Mouse (Mus musculus) liver, embryonic 15.5 days (tissue): ENCODE data around the gene Ssh2. TPM values are rescaled to one million over a fixed set of nuclear protein-coding genes. Genes with fewer than 3 reads are reported as not detected.
"Not testable (repeated sequence)": the region's sequence is repeated elsewhere in the genome, so short reads cannot be mapped to it uniquely, and the experiment has no call there.

ENCODE experiments used
- ATAC-seq: fragments of 200-750 bp; cut with Nextera tagmentation; 2 replicates; pipeline ENCODE4 v1.8.0; 2017; ENCODE audit warnings: moderate number of reproducible peaks, mild to moderate bottlenecking, moderate library complexity; ENCODE audit not compliant: insufficient read depth
- H3K27ac ChIP-seq: fragments of 300-500 bp; sonication (generic); replicated peaks from 2 replicates; pipeline ENCODE4 v1.5.1; 2015; ENCODE audit warnings: mild to moderate bottlenecking, inconsistent platforms
- H3K27me3 ChIP-seq: fragments of 300-500 bp; sonication (generic); 2 replicates; pipeline ENCODE4 v1.6.1; 2015; ENCODE audit warnings: mild to moderate bottlenecking, inconsistent platforms
- H3K36me3 ChIP-seq: fragments of 300-500 bp; sonication (generic); replicated peaks from 2 replicates; pipeline ENCODE4 v1.6.1; 2015; ENCODE audit warnings: moderate library complexity, mild to moderate bottlenecking, inconsistent platforms
- H3K4me1 ChIP-seq: fragments of 300-500 bp; sonication (generic); replicated peaks from 2 replicates; pipeline ENCODE4 v1.6.1; 2015; ENCODE audit warnings: inconsistent platforms
- H3K4me2 ChIP-seq: fragments of 300-500 bp; sonication (generic); 2 replicates; pipeline ENCODE4 v1.6.1; 2015; ENCODE audit warnings: moderate library complexity, mild to moderate bottlenecking, inconsistent platforms
- H3K4me3 ChIP-seq: fragments of 300-500 bp; sonication (generic); replicated peaks from 2 replicates; pipeline ENCODE4 v1.5.1; 2015; ENCODE audit warnings: mild to moderate bottlenecking, inconsistent platforms
- H3K9ac ChIP-seq: fragments of 300-500 bp; sonication (generic); 2 replicates; pipeline ENCODE4 v1.6.1; 2015; ENCODE audit warnings: moderate library complexity, mild to moderate bottlenecking, inconsistent platforms
- H3K9me3 ChIP-seq: fragments of 300-500 bp; sonication (generic); replicated peaks from 2 replicates; pipeline ENCODE4 v1.6.1; 2016; ENCODE audit warnings: inconsistent platforms
- WGBS: fragments of 180-500 bp; shearing (Covaris S2); methylation state at CpG from one replicate; pipeline ENCODE4 v1.1.7; 2015; ENCODE audit warnings: mixed read lengths; ENCODE audit not compliant: insufficient replicate concordance; 5-methylcytosine and 5-hydroxymethylcytosine counted together
- polyA plus RNA-seq: library from polyadenylated mRNA; unstranded; fragments of >200 nt; fragmentation: Nextera tagmentation; extraction: Ambion mirVana; gene quantifications from 2 replicates; pipeline ENCODE4 v1.2.1, GENCODE M21; 2015

Gene Ssh2
- polyA plus RNA-seq, 1 experiment from 2014 or later: 3.9 TPM

GRCm38 (mm10) chr11:77280219-77280618 is 64.1 kb downstream of the Ssh2 start:
- ATAC-seq: no peak
- no peak overlapping the region for H3K4me2 ChIP-seq
- WGBS: 71% methylated on average over 1 of the region's 1 CpGs

GRCm38 (mm10) chr11:77291447-77291846 is 75.4 kb downstream of the Ssh2 start:
- no peak for ATAC-seq
- Histone ChIP-seq H3K9ac (no peak overlapping the region), H3K4me2 (no peak overlapping the region), H3K9me3 (no peaks in the 10 kb centered on the region), H3K4me3 (no peak overlapping the region), H3K36me3 (no peaks in the 10 kb centered on the region), H3K27me3 (no peaks in the 10 kb centered on the region), H3K4me1 (no peaks in the 10 kb centered on the region), H3K27ac (no peak overlapping the region)
- 65% methylated on average over 4 of the region's 4 CpGs for WGBS

More at GRCm38 (mm10) chr11:77280219-77280618, 64.1 kb downstream of the Ssh2 start:
- H3K4me3 ChIP-seq: no peak overlapping the region
- no peaks in the 10 kb centered on the region for H3K9me3 ChIP-seq
- H3K27me3 ChIP-seq: no peaks in the 10 kb centered on the region
- H3K36me3 ChIP-seq: no peaks in the 10 kb centered on the region
- no peak overlapping the region for H3K27ac ChIP-seq
- no peak overlapping the region for H3K9ac ChIP-seq
- H3K4me1 ChIP-seq: no peaks in the 10 kb centered on the region

- H3K9me3 ChIP-seq: not testable (repeated sequence)
- 80% methylated on average over 11 of the region's 11 CpGs for WGBS
These were observed 77.6 kb downstream of the Ssh2 start for GRCm38 (mm10) chr11:77293673-77294072.

GRCm38 (mm10) chr11:77297246-77297645 is 81.2 kb downstream of the Ssh2 start:
- H3K4me1 ChIP-seq: no peaks in the 10 kb centered on the region
- H3K9ac ChIP-seq: no peak overlapping the region
- no peak for ATAC-seq
- no peaks in the 10 kb centered on the region for H3K27me3 ChIP-seq
- H3K9me3 ChIP-seq: no peaks in the 10 kb centered on the region
- 66% methylated on average over 1 of the region's 1 CpGs for WGBS
- H3K4me2 ChIP-seq: no peak overlapping the region
- no peak overlapping the region for H3K4me3 ChIP-seq
- no peaks in the 10 kb centered on the region for H3K36me3 ChIP-seq
- no peak overlapping the region for H3K27ac ChIP-seq

More at GRCm38 (mm10) chr11:77293673-77294072, 77.6 kb downstream of the Ssh2 start:
- not testable (repeated sequence) for H3K9ac ChIP-seq, ATAC-seq, H3K4me3 ChIP-seq, H3K27ac ChIP-seq, H3K4me2 ChIP-seq, H3K27me3 ChIP-seq, H3K36me3 ChIP-seq, H3K4me1 ChIP-seq

- no peak overlapping the region for H3K27ac ChIP-seq
- no peak for ATAC-seq
- H3K4me1 ChIP-seq: no peaks in the 10 kb centered on the region
- no peaks in the 10 kb centered on the region for H3K36me3 ChIP-seq
- no peak overlapping the region for H3K4me3 ChIP-seq
- no peak overlapping the region for H3K4me2 ChIP-seq
- WGBS: 35% methylated on average over 3 of the region's 3 CpGs
- no peak overlapping the region for H3K9ac ChIP-seq
- no peaks in the 10 kb centered on the region for H3K27me3 ChIP-seq
- no peaks in the 10 kb centered on the region for H3K9me3 ChIP-seq
These were observed 91.1 kb downstream of the Ssh2 start for GRCm38 (mm10) chr11:77307205-77307604.

- no peak overlapping the region for H3K4me3 ChIP-seq
- H3K9me3 ChIP-seq: no peaks in the 10 kb centered on the region
- no peak overlapping the region for H3K27ac ChIP-seq
- H3K36me3 ChIP-seq: no peaks in the 10 kb centered on the region
- no peak for ATAC-seq
- WGBS: 0% methylated on average over 1 of the region's 1 CpGs
- H3K27me3 ChIP-seq: no peaks in the 10 kb centered on the region
- no peak overlapping the region for H3K9ac ChIP-seq
- no peaks in the 10 kb centered on the region for H3K4me1 ChIP-seq
- no peak overlapping the region for H3K4me2 ChIP-seq
These were observed 92.4 kb downstream of the Ssh2 start for GRCm38 (mm10) chr11:77308533-77308932.

- ATAC-seq: no peak
- 37% methylated on average over 3 of the region's 3 CpGs for WGBS
- Histone ChIP-seq H3K27me3 (no peaks in the 10 kb centered on the region), H3K4me3 (no peak overlapping the region), H3K4me2 (no peak overlapping the region), H3K9me3 (no peaks in the 10 kb centered on the region), H3K36me3 (no peaks in the 10 kb centered on the region), H3K4me1 (peaks cover 5% of the 10 kb centered on the region; the same call in 1 of the 2 replicates), H3K27ac (no peak overlapping the region), H3K9ac (no peak overlapping the region)
These were observed 101.8 kb downstream of the Ssh2 start for GRCm38 (mm10) chr11:77317721-77318477.

- H3K4me3 ChIP-seq: no peak overlapping the region
- ATAC-seq: no peak
- H3K4me1 ChIP-seq: peaks cover 5% of the 10 kb centered on the region; the same call in 1 of the 2 replicates
- no peaks in the 10 kb centered on the region for H3K27me3 ChIP-seq
- H3K27ac ChIP-seq: no peak overlapping the region
- no peaks in the 10 kb centered on the region for H3K9me3 ChIP-seq
- H3K4me2 ChIP-seq: no peak overlapping the region
- H3K36me3 ChIP-seq: no peaks in the 10 kb centered on the region
- no peak overlapping the region for H3K9ac ChIP-seq
These were observed 102.5 kb downstream of the Ssh2 start for GRCm38 (mm10) chr11:77318478-77319118.

GRCm38 (mm10) chr11:77321214-77321613 is 105.1 kb downstream of the Ssh2 start:
- Histone ChIP-seq H3K27ac (no peak overlapping the region), H3K9ac (no peak overlapping the region), H3K36me3 (no peaks in the 10 kb centered on the region), H3K9me3 (no peaks in the 10 kb centered on the region), H3K4me1 (peaks cover 5% of the 10 kb centered on the region; the same call in 1 of the 2 replicates), H3K4me2 (no peak overlapping the region), H3K4me3 (no peak overlapping the region), H3K27me3 (no peaks in the 10 kb centered on the region)
- WGBS: 18% methylated on average over 1 of the region's 1 CpGs
- ATAC-seq: no peak

GRCm38 (mm10) chr11:77330529-77330928 is 114.4 kb downstream of the Ssh2 start:
- no peak for ATAC-seq
- no peaks in the 10 kb centered on the region for H3K27me3 ChIP-seq
- 63% methylated on average over 2 of the region's 2 CpGs for WGBS
- 0 out of 2 replicates have a peak, but pooled peaks cover 5% of the 10 kb centered on the region for H3K36me3 ChIP-seq
- no peak overlapping the region for H3K27ac ChIP-seq
- H3K9me3 ChIP-seq: no peaks in the 10 kb centered on the region
- H3K4me3 ChIP-seq: no peak overlapping the region
- no peak overlapping the region for H3K4me2 ChIP-seq
- H3K4me1 ChIP-seq: no peaks in the 10 kb centered on the region
- no peak overlapping the region for H3K9ac ChIP-seq

- ATAC-seq: no peak
- 64% methylated on average over 4 of the region's 4 CpGs for WGBS
- no peak overlapping the region for H3K27ac ChIP-seq
- peaks cover 23% of the 10 kb centered on the region for H3K4me1 ChIP-seq
- no peaks in the 10 kb centered on the region for H3K9me3 ChIP-seq
- H3K4me2 ChIP-seq: peak overlapping the region; percentile 91
- H3K9ac ChIP-seq: no peak overlapping the region
- H3K4me3 ChIP-seq: no peak overlapping the region
- peaks cover 13% of the 10 kb centered on the region for H3K27me3 ChIP-seq
- no peaks in the 10 kb centered on the region for H3K36me3 ChIP-seq
These were observed 131.2 kb downstream of the Ssh2 start for GRCm38 (mm10) chr11:77347273-77347672.
